ENCODE assay signal across 9 mouse cellular contexts in genomic region chr1:51719897-51720673, GRCm38 (mm10).
DNase-seq lines count a peak whose midpoint lies in the region; ATAC-seq and TF ChIP-seq lines count a peak whose summit lies in the region.
"Had no signal": no experiment of that assay in that cellular context is flagged by ENCODE, and none has a peak within 500 bp of the region (broad histone marks: within the 10 kb centered on the region; RNA-seq: fewer than 3 reads in every experiment).

No protein-coding gene starts in this region.

- no peaks in the 10 kb centered on the region for H3K9me3 ChIP-seq in heart, embryonic 12.5 days (replicated peaks)
- no peaks in the 10 kb centered on the region for H3K9me3 ChIP-seq in liver, embryonic 14.5 days (ENCODE audit: control insufficient read depth, low read length)

- no peak overlapping the region for H3K27ac ChIP-seq in heart, embryonic 12.5 days (ENCODE audit: poor library complexity, severe bottlenecking)
- H3K27ac ChIP-seq in liver, embryonic 14.5 days, result no peak overlapping the region

- no peaks in the 10 kb centered on the region for H3K27me3 ChIP-seq in heart, embryonic 12.5 days (replicated peaks)
- no peaks in the 10 kb centered on the region for H3K27me3 ChIP-seq in liver, embryonic 14.5 days (ENCODE audit: control insufficient read depth, insufficient read depth, low read length)

- no peak for ATAC-seq in heart, embryonic 12.5 days (ENCODE audit: insufficient number of reproducible peaks, low FRiP score)
- peak; percentile 37; the same call in 1 of the 2 replicates for ATAC-seq in liver, embryonic 14.5 days (ENCODE audit: insufficient read depth)
- ATAC-seq in erythroblast, adult 5-6 weeks (replicated peaks; ENCODE audit: low FRiP score, poor library complexity, severe bottlenecking), result no peak

- TF ChIP-seq EP300 in liver, embryonic 14.5 days (IDR thresholded peaks at IDR 0.05; ENCODE audit: low read depth), result no peak

- H3K4me2 ChIP-seq in heart, embryonic 12.5 days, result no peak overlapping the region
- no peak overlapping the region for H3K4me2 ChIP-seq in liver, embryonic 14.5 days (ENCODE audit: low read depth)

- H3K9ac ChIP-seq in heart, embryonic 12.5 days, result no peak overlapping the region
- H3K9ac ChIP-seq in liver, embryonic 14.5 days (replicated peaks), result no peak overlapping the region

- WGBS in heart, embryonic 12.5 days, result 71% methylated on average over 9 of the region's 9 CpGs
- 60% methylated on average over 9 of the region's 9 CpGs for WGBS in liver, embryonic 14.5 days (ENCODE audit: insufficient replicate concordance)

- DNase-seq in heart, adult 11 months, result peak; percentile 68
- DNase-seq in adrenal gland, adult 8-10 months, result peak; percentile 77
- peak; percentile 44 for DNase-seq in kidney, adult 18-20 months
- peak in 1 of 3 experiments; percentile 9 for DNase-seq in liver, embryonic 14.5 days (ENCODE audit: low read depth in 3 of 3, low spot score in 3 of 3)
- no peak for DNase-seq in heart, adult 9 months (ENCODE audit: low spot score in 2 of 2)
- no peak for DNase-seq in heart, postnatal 14 days
- DNase-seq: retina, postnatal 1 day had no signal

- H3K4me1 ChIP-seq in heart, embryonic 12.5 days (replicated peaks), result no peaks in the 10 kb centered on the region
- no peaks in the 10 kb centered on the region for H3K4me1 ChIP-seq in liver, embryonic 14.5 days (replicated peaks; ENCODE audit: control insufficient read depth in 2 of 2, insufficient read depth in 2 of 2, low read length in 1 of 2)

- no peaks in the 10 kb centered on the region for H3K36me3 ChIP-seq in heart, embryonic 12.5 days
- H3K36me3 ChIP-seq in liver, embryonic 14.5 days (replicated peaks; ENCODE audit: control insufficient read depth, insufficient read depth, low read depth), result no peaks in the 10 kb centered on the region

- no peak for TF ChIP-seq CTCF in liver, embryonic 14.5 days (IDR thresholded peaks at IDR 0.05; ENCODE audit: low read depth)

- no peak overlapping the region for H3K4me3 ChIP-seq in heart, embryonic 12.5 days
- H3K4me3 ChIP-seq in liver, embryonic 14.5 days (ENCODE audit: insufficient read depth in 1 of 2, low read depth in 2 of 2, low read length in 2 of 2), result no peak overlapping the region

- intact Hi-C loops in heart, postnatal 14 days (cut with DNase I), result no loop called here

Comparison
In these comparisons a context has a peak if more than half of its experiments do, and no peak if none do; other contexts are left out.
1. DNase-seq: peak in heart, adult 11 months (single experiment), adrenal gland, adult 8-10 months (single experiment) and kidney, adult 18-20 months (single experiment); none in heart, adult 9 months (0 of 2) and heart, postnatal 14 days (0 of 2).